Mouse (Mus musculus) kidney, adult 2 months (tissue): Measurements from ENCODE around the gene A930018P22Rik.
"Not testable (repeated sequence)": the region's sequence is repeated elsewhere in the genome, so short reads cannot be mapped to it uniquely, and the experiment has no call there.

Source experiments
- CTCF ChIP-seq: fragments of 200-500 bp; conservative IDR thresholded peaks from 2 replicates; pipeline ENCODE4 v1.5.1; 2011; ENCODE audit warnings: low read depth, mild to moderate bottlenecking, control low read depth, low read length, moderate library complexity, mixed read lengths; ENCODE audit not compliant: insufficient read depth, insufficient read length
- POLR2A ChIP-seq: fragments of 200-500 bp; IDR thresholded peaks from one replicate; pipeline ENCODE4 v1.6.1; 2011; ENCODE audit warnings: low read depth, low read length, control low read depth

DNA sequence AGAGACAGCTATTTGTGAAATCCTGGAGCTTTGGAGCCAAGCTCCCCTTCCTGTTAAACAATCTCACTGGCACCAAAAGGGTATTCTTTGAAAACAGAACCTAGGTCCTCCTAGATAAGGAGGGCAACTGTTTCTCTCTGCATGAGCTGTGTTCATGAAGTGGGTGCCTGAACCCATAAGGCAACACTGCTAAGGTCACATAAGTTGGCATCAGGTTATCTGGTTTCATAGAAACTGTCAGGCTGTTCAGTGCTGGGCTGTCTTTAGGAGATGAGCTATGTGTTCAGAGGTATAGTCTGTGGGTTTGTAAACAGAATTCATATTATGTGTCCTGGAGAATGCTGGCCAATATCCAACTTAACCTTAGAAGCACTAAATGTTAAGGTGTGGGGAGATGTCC, 5.4 kb upstream of the A930018P22Rik start:
- not testable (repeated sequence) for TF ChIP-seq CTCF, POLR2A
